Mouse (Mus musculus) neural tube, embryonic 10.5 days (tissue): Measurements from ENCODE around the gene Uchl1.

ENCODE experiments used
- DNase-seq: peaks from one replicate; pipeline ENCODE4 v3.0.0-alpha.2; 2017; ENCODE audit warnings: low spot score; ENCODE audit errors: extremely low spot score

The Uchl1 gene

DNA sequence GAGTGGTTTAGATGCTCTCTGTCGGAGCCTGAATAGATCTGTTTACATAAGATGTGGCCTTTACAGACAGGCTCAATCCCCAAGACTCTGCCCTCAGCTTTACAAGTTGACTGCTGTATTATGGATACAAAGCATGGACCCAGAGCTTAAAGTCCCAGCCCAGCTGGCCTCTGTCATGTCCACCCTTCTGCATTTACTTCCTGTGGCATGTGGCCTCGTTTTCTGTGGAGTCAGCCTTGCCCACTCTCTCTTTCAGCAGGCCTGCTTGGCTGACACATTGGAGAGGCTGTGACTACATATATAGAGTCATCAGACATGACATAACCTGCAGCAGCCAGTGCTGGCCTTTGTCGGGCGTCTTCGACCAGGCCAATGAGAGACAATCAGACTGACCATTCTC, 32.0 kb downstream of the Uchl1 start:
- DNase-seq = no peak

DNA sequence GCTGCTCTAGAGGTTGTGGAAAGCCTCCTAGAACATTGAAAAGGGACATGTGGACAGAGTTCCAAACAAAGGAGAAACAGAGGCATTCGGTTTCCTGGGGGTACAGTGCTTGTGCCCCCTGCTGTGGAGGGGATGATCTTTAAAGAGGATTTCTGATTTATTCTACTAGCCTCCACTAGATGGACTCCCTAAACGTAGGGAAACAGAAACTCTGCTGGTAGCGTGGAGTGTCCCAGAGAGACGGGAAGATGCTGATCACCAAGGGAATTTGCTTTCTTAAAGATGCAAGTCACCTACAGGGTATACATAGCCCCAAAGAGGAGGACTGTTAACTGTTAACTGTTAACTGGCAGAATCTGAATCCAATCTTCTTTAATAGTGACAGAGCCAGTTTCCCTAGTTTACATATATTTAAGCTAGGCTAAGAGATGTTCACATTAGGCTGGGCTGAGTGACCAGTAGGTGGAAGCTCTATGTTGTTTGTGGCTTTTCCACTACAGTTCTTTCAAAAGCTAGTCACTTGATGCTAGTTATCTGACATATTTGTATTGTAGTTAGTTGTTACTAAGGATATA, 34.6 kb downstream of the Uchl1 start:
- no peak for DNase-seq

DNA sequence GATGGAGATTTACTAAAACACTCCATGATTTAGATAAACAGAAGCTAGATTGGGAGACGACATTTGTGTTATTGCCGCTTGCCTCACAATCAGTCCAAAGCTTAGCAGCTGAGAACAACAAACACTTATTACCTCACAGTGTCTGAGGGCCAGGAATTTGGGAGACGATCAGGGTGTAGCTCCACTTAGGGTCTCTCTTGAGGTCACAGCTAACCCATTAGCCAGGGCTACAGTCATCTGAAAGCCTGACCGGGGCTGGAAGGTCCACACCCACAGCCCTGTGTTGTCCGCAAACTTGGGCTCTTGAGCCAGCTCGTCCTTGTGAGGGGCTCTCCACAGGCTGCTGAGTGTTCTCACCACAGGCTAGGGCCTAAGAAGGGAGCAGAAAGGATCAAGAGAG, 36.9 kb downstream of the Uchl1 start:
- DNase-seq = no peak

DNA sequence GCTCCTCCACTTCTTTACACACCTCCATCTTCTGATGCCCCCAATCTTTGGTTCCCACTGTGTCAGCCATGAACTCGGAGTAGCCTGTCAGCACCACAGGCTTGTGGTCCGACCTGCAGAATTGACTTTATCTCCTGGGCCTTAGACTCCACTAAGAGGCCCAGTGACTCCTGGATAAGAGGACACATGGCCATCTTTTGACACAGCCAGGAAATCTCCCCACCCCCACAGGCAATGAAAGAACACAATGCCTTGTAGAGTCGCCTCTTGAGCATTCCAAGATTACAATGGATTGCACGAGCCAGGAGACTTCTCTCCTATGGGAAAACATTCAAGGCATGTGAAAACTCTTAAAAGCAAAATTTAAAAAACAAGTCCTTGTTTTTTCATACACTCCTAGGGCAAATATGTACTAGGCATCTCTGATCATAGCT, 39.6 kb downstream of the Uchl1 start:
- no peak for DNase-seq

DNA sequence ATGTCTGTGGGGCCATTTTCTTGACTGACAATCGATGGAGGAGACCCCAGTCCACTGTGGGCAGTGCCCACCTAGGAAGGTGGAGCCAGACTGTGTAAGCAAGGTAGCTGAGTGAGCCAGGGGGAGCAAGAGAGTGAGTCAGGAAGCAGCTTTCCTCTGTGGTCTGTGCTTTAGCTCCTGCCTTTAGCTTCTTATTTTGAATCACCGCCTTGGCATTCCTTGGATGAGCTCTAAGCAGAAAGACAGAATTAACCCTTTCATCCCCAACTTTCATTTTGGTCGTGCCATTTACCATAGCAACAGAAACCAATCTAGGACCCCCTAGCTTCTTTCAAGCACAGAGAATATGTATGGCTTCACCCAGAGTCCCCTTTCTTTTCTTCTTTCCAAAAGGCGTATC, 42.0 kb downstream of the Uchl1 start:
- no peak for DNase-seq

DNA sequence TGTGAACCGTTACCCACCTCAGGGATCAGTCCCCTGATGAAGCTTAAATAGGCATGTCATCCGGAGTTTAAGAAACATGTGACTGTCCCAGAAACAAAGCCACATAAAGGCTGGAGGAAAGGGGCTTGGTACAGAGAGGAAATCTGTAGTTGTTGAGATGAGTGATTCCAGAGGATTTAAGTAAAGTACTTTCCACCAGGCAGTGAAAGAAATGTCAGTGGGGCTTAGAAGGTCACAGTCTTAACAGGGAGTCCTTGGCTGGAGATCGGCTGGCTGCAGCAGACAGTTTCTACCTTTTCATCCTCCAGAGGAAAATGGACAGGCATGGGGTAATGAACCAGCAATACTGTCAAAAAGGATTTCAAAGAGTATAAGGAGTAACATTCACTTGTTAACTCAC, 42.5 kb downstream of the Uchl1 start:
- DNase-seq = no peak

DNA sequence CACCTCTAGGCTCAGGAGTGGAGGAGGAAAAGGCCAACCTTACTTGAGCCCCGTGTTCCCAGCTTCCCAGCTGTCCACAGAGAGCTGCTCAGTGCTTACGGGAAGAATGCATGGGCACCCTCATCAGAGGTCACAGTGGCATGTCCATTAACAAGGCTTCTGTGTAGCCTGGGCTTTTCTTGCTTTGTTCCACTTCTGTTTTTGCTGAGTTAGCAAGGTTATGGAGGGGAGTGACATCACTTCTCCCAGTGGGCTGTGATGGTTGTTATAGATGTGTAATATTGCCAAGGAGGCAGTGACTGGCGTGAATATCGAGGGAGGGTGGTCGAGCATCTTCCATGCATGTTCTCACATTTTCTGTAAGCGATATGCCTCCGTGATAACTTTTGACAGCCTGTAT, 43.0 kb downstream of the Uchl1 start:
- DNase-seq = no peak

DNA sequence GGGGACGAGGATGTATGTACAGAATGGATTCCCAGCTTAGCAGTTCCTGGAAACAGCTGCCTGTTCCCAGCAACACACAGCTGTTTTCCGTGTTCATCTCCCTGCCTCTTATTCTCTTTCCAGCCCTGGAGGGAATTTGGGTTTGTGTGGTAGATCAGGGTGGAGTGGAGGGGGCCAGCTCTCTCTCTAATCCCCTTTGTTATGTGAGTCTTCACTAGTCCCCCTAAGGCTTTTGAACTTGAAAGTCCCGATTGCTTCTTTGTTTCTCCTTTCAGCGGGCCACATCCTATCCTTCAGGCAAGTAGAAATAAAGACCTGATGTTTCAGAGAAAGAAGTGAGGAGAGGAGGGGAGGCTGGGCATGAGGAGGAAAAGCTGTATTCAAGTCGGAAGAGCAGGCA, 45.0 kb downstream of the Uchl1 start:
- DNase-seq = no peak

DNA sequence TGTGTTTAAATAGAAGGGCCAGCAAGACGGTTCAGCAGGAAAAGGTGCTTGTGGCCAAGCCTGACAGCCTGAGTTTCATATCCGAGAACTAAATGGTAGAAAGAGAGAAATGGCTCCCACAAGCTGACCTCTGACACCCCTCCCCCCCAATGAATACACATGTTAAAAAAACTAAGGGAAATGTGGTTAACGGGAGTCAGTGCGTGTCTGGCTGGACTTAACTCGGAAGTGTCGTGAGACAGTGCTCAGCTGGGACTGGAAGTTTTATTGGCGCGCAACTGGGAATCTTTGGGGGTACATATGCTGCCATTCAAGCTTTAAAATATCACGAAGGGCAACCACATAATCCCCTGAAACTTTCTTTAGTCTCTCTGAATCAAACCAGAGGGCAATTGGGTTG, 46.7 kb downstream of the Uchl1 start:
- no peak for DNase-seq

DNA sequence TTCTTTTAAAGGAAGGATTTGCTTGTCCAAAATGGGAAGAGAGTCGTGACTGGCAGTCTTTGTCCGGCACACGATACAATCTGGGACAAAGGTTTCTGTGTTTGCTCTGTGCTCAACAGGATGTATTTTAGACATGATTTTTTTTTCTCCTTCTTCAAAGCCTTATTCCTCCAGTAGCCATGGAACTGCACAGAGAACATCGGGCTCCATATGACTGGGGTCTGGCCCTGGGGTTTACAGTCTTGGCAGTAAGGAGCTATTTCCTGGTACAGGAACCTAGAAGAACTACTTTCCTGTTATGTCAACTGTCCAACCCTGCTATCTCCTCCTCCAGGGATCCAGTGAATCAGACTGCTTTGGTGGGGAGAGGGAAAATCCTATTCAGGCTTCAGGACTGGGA, 47.1 kb downstream of the Uchl1 start:
- DNase-seq = no peak

DNA sequence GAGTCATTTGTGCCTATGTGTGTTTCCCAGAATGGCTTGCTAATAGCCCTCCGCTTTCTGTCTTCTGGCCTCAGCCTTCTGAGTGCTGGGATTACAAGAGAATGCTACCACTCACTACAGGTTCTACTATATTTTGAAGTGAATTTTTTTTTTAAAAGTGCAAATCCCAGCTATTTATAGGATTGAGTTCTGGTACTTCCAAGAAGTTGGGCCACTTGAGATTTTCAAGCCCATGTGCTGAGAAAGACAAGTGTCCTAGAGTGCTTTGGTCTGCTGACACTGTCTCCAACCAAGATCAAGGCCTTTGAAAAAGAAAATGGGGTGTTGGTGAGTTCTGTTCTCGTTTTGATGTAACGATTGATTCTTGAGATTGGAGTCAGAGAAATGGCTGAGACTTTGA, 47.7 kb downstream of the Uchl1 start:
- no peak for DNase-seq

DNA sequence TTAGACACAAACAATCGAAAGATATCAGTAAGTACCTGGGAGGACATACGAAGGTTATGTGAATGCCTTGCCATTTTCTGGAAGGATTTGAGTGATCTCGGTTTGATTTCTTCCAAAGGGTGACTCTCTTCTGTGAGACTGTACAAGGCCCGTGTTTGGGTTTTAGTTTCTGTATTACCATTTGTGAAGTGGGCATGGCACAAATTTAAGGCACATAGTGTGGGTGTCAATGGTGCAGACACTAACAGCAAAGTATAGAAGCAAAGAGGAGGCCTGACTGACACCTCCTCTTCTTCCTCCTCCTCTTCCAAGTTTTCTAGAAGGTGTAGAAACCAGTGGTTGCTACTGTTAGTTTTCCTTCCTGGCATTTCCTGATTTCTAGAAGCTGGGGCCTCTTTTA, 53.4 kb downstream of the Uchl1 start:
- DNase-seq = no peak

DNA sequence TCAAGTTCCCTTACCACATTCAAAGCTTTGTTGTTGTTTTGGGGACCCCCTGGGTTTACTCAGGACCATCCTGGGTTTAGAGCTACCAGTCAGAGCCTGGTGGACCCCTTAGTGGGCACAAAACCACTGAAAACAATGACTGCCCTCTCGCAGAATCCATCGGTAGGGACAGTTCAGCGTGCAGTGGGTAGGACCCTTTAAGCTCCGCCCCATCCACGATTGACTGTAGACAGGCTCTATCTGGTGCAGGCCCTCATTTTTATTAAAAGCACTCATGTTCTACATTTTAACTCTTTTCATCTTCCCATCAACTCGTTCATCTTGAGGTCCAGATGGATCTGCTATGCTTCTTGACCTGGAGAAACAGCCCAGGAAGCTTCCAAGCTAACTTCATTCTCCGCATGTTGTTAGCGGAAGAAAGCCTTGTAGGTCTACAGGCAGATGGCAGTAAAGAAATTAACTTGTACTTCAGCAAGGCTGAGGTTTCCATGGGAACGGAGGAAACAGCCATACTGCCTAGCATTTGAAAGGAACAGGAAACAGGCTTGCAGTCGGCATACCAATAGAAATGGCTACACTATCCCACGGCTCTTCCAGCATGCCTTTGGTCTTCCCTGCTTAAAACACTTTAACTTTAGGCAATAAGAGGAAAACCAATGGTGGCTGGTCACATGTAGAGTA, 54.9 kb downstream of the Uchl1 start:
- DNase-seq = peak; percentile 59

DNA sequence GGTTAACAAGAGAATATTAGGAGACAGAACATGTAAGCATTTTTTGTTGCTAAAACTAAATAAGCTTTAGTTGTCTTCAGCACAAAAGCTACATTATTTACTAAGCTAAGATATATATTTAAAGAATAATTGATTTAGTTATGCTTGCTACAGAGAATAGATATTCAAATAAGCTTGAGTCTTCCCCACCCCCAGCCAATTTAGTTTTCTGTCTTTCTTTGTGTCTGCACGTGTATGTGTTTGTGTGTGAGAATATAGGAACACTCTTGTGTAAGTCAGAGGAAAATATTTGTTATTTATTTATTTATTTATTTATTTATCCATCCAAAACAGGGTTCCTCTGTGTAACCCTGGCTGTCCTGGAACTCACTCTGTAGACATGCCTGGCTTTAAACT, 55.4 kb downstream of the Uchl1 start:
- no peak for DNase-seq

DNA sequence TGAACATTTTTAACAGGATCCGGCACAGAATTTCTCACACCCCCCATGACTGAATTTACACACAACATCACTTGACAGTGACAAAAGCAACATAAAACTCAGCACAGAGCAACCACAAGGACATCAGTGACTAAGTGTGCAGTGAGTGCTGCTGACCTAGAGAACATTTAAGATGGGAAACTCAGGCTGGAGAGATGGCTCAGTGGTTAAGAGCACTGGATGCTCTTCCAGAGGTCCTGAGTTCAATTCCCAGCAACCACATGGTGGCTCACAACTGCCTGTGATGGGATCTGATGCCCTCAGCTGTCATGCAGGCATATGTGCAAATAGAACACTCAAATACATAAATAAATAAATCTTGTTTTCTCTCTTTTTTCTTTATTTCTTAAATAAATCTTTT, 57.7 kb downstream of the Uchl1 start:
- DNase-seq = no peak
